ENCODE assay signal across 8 mouse cellular contexts in genomic region chr7:123499481-123500238, GRCm38 (mm10). TPM values are rescaled to one million over a fixed set of nuclear protein-coding genes. Genes with fewer than 3 reads are reported as not detected.
DNase-seq lines count a peak whose midpoint lies in the region; ATAC-seq and TF ChIP-seq lines count a peak whose summit lies in the region.

No protein-coding gene starts in this region.

- H3K9ac ChIP-seq in embryonic facial prominence, embryonic 15.5 days, result peak overlapping the region; percentile 44
- peak overlapping the region; percentile 94 for H3K9ac ChIP-seq in midbrain, embryonic 15.5 days

- no peak for ATAC-seq in erythroblast, adult 5-6 weeks (replicated peaks; ENCODE audit: low FRiP score, poor library complexity, severe bottlenecking)
- 0 out of 2 replicates have a peak, but pooled peaks have one; percentile 5 for ATAC-seq in embryonic facial prominence, embryonic 15.5 days (ENCODE audit: insufficient number of reproducible peaks, low FRiP score, low TSS enrichment, low read depth)
- ATAC-seq in midbrain, embryonic 15.5 days (replicated peaks), result peak; percentile 30
- no peak for ATAC-seq in activated CD4-positive, CD25-positive, alpha-beta regulatory T cell, adult 4 months

- peaks cover 20% of the 10 kb centered on the region for H3K27me3 ChIP-seq in erythroblast, embryonic 14.5 days (ENCODE audit: control insufficient read depth)
- H3K27me3 ChIP-seq in E14TG2a.4 (ENCODE audit: insufficient read depth, low read length), result peaks cover 51% of the 10 kb centered on the region
- H3K27me3 ChIP-seq in embryonic facial prominence, embryonic 15.5 days, result no peaks in the 10 kb centered on the region
- H3K27me3 ChIP-seq in midbrain, embryonic 15.5 days (replicated peaks), result no peaks in the 10 kb centered on the region

- no peaks in the 10 kb centered on the region for H3K36me3 ChIP-seq in erythroblast, embryonic 14.5 days (ENCODE audit: control insufficient read depth)
- 0 out of 2 replicates have a peak, but pooled peaks cover 3% of the 10 kb centered on the region for H3K36me3 ChIP-seq in E14TG2a.4 (ENCODE audit: insufficient read depth, low read length)
- H3K36me3 ChIP-seq in embryonic facial prominence, embryonic 15.5 days, result no peaks in the 10 kb centered on the region
- peaks cover 12% of the 10 kb centered on the region for H3K36me3 ChIP-seq in midbrain, embryonic 15.5 days (replicated peaks)

- H3K9me3 ChIP-seq in erythroblast, embryonic 14.5 days (ENCODE audit: control insufficient read depth, low read length), result no peaks in the 10 kb centered on the region
- H3K9me3 ChIP-seq in E14TG2a.4 (ENCODE audit: low read length), result no peaks in the 10 kb centered on the region
- H3K9me3 ChIP-seq in embryonic facial prominence, embryonic 15.5 days (replicated peaks), result no peaks in the 10 kb centered on the region
- no peaks in the 10 kb centered on the region for H3K9me3 ChIP-seq in midbrain, embryonic 15.5 days

- H3K27ac ChIP-seq in embryonic facial prominence, embryonic 15.5 days (replicated peaks), result 0 out of 2 replicates have a peak overlapping the region, but pooled peaks have one; percentile 40
- H3K27ac ChIP-seq in midbrain, embryonic 15.5 days, result peak overlapping the region; percentile 97

- peak; percentile 25 to 26 for DNase-seq in layer of hippocampus, postnatal 10 days (ENCODE audit: low spot score in 2 of 2)
- DNase-seq in B cell, adult 2 months, result no peak

- peak overlapping the region; percentile 15 for H3K4me3 ChIP-seq in erythroblast, embryonic 14.5 days (replicated peaks)
- peak overlapping the region; percentile 85 for H3K4me3 ChIP-seq in E14TG2a.4 (replicated peaks; ENCODE audit: low read length)
- peak overlapping the region; percentile 51 for H3K4me3 ChIP-seq in embryonic facial prominence, embryonic 15.5 days (replicated peaks)
- peak overlapping the region; percentile 81 for H3K4me3 ChIP-seq in midbrain, embryonic 15.5 days

- H3K4me2 ChIP-seq in embryonic facial prominence, embryonic 15.5 days (replicated peaks), result peak overlapping the region; percentile 90
- H3K4me2 ChIP-seq in midbrain, embryonic 15.5 days, result peak overlapping the region; percentile 80

- 30% methylated on average over 19 of the region's 19 CpGs for WGBS in embryonic facial prominence, embryonic 15.5 days
- 37% methylated on average over 19 of the region's 19 CpGs for WGBS in midbrain, embryonic 15.5 days

- TF ChIP-seq CTCF in E14TG2a.4 (conservative IDR thresholded peaks at IDR 0.05; ENCODE audit: low read length), result no peak

- peaks cover 3% of the 10 kb centered on the region; the same call in 1 of the 2 replicates for H3K4me1 ChIP-seq in erythroblast, embryonic 14.5 days (ENCODE audit: control insufficient read depth)
- peaks cover 23% of the 10 kb centered on the region for H3K4me1 ChIP-seq in E14TG2a.4 (replicated peaks; ENCODE audit: low read depth, low read length)
- H3K4me1 ChIP-seq in embryonic facial prominence, embryonic 15.5 days, result peaks cover 14% of the 10 kb centered on the region
- H3K4me1 ChIP-seq in midbrain, embryonic 15.5 days, result peaks cover 30% of the 10 kb centered on the region

RNA-seq across cellular contexts. Expression of gene Zkscan2, which starts 0.6 kb away (rescaled TPM):
- not detected in 2 replicates for polyA plus RNA-seq in erythroblast, embryonic 14.5 days (2012)
- total RNA-seq in erythroblast, adult 5-6 weeks (2015; ENCODE audit: low replicate concordance), result not detected in 2 replicates
- 0.17 TPM in 1 of 2 replicates, not detected in the other for total RNA-seq in erythroblast, adult 5-6 weeks (2017; ENCODE audit: low replicate concordance)
- 3.0 and 3.4 TPM in 2 replicates for polyA plus RNA-seq in embryonic facial prominence, embryonic 15.5 days (2015; fragmentation: Nextera tagmentation; extraction: Ambion mirVana)
- 10 to 100 TPM; 23.6 to 27.7 TPM for total RNA-seq in layer of hippocampus, postnatal 10 days (2021)
- 14.5 and 16.2 TPM in 2 replicates for polyA plus RNA-seq in midbrain, embryonic 15.5 days (2015; fragmentation: Nextera tagmentation; extraction: Ambion mirVana)
- under 1 TPM in 1 of 2 experiments, not detected in 1; 0.05 TPM for polyA plus RNA-seq in activated CD4-positive, CD25-positive, alpha-beta regulatory T cell, adult 4 months (2017; shearing (Covaris generic))

RNA-seq across cellular contexts. Expression of gene Aqp8, which starts 37.6 kb away (rescaled TPM):
- not detected in 2 replicates for polyA plus RNA-seq in erythroblast, embryonic 14.5 days (2012)
- total RNA-seq in erythroblast, adult 5-6 weeks (2015; ENCODE audit: low replicate concordance), result not detected in 2 replicates
- total RNA-seq in erythroblast, adult 5-6 weeks (2017; ENCODE audit: low replicate concordance), result not detected in 2 replicates
- polyA plus RNA-seq in embryonic facial prominence, embryonic 15.5 days (2015; fragmentation: Nextera tagmentation; extraction: Ambion mirVana), result not detected in 2 replicates
- total RNA-seq in layer of hippocampus, postnatal 10 days (2021), result not detected
- polyA plus RNA-seq in midbrain, embryonic 15.5 days (2015; fragmentation: Nextera tagmentation; extraction: Ambion mirVana), result not detected in 2 replicates
- not detected for polyA plus RNA-seq in activated CD4-positive, CD25-positive, alpha-beta regulatory T cell, adult 4 months (2017; shearing (Covaris generic))

Comparison
In these comparisons a context has a peak if more than half of its experiments do, and no peak if none do; other contexts are left out.
1. H3K4me3 ChIP-seq: peak in every context shown above with its lines; median percentile 85 in E14TG2a.4; 81 in midbrain, embryonic 15.5 days; 51 in embryonic facial prominence, embryonic 15.5 days; 15 in erythroblast, embryonic 14.5 days.
2. ATAC-seq: peak in embryonic facial prominence, embryonic 15.5 days (single experiment) and midbrain, embryonic 15.5 days (single experiment); none in erythroblast, adult 5-6 weeks (single experiment) and activated CD4-positive, CD25-positive, alpha-beta regulatory T cell, adult 4 months (single experiment).
3. DNase-seq: peak in layer of hippocampus, postnatal 10 days (2 of 2); none in B cell, adult 2 months (0 of 2).